Mouse (Mus musculus): ENCODE results near the gene Pqlc3. TPM values are rescaled to one million over a fixed set of nuclear protein-coding genes. Genes with fewer than 3 reads are reported as not detected.

The Pqlc3 gene
- polyA plus RNA-seq, 1 experiment from 2014 or later, result 24.7 TPM

DNA sequence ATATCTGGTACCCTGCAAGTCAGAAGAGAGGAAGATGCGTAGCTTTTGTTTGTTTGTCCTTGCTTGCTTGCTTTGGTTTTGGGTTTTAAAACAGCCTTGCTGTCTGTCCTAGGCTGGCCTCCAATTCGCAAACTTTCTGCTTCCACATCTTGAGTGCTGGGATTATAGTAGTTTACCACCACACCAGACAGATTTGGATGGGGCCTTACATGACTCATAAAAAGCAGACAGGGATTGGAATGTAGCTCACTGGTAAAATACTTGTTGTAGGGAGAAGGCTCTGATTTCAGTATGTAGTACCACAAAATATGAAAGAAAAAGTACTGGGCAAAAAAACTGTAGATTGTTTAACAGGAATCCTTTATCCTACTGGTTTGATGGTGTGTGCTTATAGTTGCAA lies 33.4 kb downstream of the Pqlc3 start:
- CTCF ChIA-PET, result interaction anchor here (1.6 to 1.8 kb wide), 2 partner anchors 15 to 138 kb away, joined by 3 to 5 read pairs; no protein-coding TSS in a partner anchor
- no peak for ATAC-seq
- no peaks in the 10 kb centered on the region for H3K27me3 ChIP-seq
- POLR2A ChIA-PET, result interaction anchor here (0.6 kb wide), 1 partner anchor 10 kb away, joined by 3 read pairs; no protein-coding TSS in a partner anchor
- DNase-seq (ENCODE audit: low read depth, low spot score), result no peak
- no peak for TF ChIP-seq CTCF (IDR thresholded peaks at IDR 0.05)
- in situ Hi-C loops (cut with MboI; ENCODE audit: low pct_unique_long_range_greater_than_20kb), result no loop called here

DNA sequence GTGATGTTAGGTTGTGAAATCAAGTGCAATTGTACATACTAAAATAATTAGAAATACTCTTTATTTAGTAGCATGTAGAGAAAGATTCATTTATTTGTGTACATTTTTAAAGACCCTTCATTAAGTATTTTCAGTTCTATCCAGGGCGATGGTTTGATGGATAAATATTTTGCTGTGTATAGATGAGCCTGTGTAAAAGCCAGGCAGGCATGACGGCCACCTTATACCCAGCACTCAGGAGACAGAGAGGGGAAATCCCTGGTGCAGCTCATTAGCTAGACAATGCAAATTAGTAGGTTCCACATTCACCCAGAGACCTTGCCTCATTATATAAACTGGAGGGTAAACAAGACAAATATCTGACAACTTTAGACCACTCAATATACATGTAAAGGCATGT lies 36.9 kb downstream of the Pqlc3 start:
- in situ Hi-C loops (cut with MboI; ENCODE audit: low pct_unique_long_range_greater_than_20kb), result no loop called here
- ATAC-seq (no peak), DNase-seq (ENCODE audit: low read depth, low spot score) (no peak)
- POLR2A ChIA-PET, result no interaction called here
- CTCF ChIA-PET, result no interaction called here
- TF ChIP-seq CTCF (IDR thresholded peaks at IDR 0.05), result no peak
- no peaks in the 10 kb centered on the region for H3K27me3 ChIP-seq

DNA sequence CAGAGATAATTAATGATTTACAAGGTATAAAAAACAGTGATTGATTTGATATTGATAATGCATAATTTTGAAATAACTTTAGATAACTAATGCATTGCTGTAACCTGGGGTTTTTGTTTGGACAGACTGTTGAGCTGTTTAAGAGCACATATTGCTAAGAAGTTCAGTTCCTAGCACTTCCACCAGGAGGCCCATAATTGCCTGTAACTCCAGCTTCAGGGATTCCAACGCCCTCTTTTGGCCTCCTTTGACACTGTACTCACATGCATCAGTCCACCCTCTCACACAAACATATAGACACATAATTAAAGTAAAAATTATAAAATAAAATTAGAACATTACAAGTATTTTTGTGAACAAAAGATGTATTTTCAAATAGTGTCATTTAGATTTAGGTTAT lies 41.4 kb downstream of the Pqlc3 start:
- POLR2A ChIA-PET, result no interaction called here
- DNase-seq (ENCODE audit: low read depth, low spot score) (no peak), ATAC-seq (no peak)
- peak; percentile 69 for TF ChIP-seq CTCF (IDR thresholded peaks at IDR 0.05)
- in situ Hi-C loops (cut with MboI; ENCODE audit: low pct_unique_long_range_greater_than_20kb), result no loop called here
- H3K27me3 ChIP-seq, result no peaks in the 10 kb centered on the region
- CTCF ChIA-PET, result interaction anchor here (0.9 to 1.8 kb wide), 5 partner anchors 11 to 129 kb away, joined by 3 to 5 read pairs (median 3); no protein-coding TSS in a partner anchor

DNA sequence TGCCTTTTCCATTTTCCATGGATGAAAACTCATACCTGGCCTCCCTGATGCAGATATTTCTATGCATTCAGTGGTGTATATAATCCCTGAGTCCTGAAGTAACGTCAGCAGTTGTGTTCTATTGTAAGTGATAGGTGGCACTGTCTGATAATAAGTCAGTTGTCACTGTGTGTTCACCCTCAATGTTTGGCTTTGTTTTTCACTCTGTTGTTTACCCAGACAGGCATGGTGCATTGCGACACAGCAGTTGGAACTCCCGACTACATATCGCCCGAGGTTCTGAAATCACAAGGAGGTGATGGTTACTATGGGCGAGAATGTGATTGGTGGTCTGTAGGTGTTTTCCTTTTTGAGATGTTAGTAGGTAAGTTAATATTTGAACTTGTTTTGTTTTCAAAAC lies 52.0 kb downstream of the Pqlc3 start:
- H3K27me3 ChIP-seq, result no peaks in the 10 kb centered on the region
- ATAC-seq, result no peak
- in situ Hi-C loops (cut with MboI; ENCODE audit: low pct_unique_long_range_greater_than_20kb), result no loop called here
- CTCF ChIA-PET, result interaction anchor here (1.0 to 2.5 kb wide), 4 partner anchors 10 to 43 kb away, joined by 3 to 10 read pairs (median 4); no protein-coding TSS in a partner anchor
- POLR2A ChIA-PET, result no interaction called here
- TF ChIP-seq CTCF (IDR thresholded peaks at IDR 0.05), result no peak
- DNase-seq (ENCODE audit: low read depth, low spot score), result no peak

DNA sequence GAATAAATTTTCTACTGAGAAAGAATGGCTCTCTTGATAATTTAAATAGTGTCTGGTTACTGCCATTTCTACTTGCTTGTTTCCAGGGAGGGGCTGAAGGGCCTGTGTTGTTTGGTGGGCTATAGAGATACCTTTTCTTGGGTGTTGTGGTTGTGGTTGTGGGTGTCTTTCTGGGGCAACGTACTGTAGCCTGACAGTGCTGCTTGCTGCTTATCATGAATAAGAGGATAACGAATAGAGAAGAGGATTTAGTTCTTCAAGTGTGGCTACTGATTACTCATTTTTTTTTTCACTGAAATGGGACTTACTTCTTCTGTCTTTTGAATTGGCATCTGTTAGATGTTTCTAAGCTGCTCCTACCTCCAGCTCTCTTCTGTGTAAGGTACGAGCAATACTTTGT lies 58.2 kb downstream of the Pqlc3 start:
- H3K27me3 ChIP-seq, result no peaks in the 10 kb centered on the region
- ChIA-PET CTCF (interaction anchor here (1.0 to 2.1 kb wide), 3 partner anchors 18 to 134 kb away, joined by 3 to 5 read pairs (median 4); no protein-coding TSS in a partner anchor), POLR2A (no interaction called here)
- no peak for DNase-seq (ENCODE audit: low read depth, low spot score)
- TF ChIP-seq CTCF (IDR thresholded peaks at IDR 0.05), result no peak
- ATAC-seq, result no peak
- in situ Hi-C loops (cut with MboI; ENCODE audit: low pct_unique_long_range_greater_than_20kb), result no loop called here

Other genes starting within 250 kb of the Pqlc3 start
- gene Greb1, start 199.5 kb downstream of the Pqlc3 start, polyA plus RNA-seq (2021), result 0.04 TPM
- gene E2f6, start 189.4 kb downstream of the Pqlc3 start, polyA plus RNA-seq (2021), result 35.3 TPM
- 72.1 TPM for gene Rock2, start 105.5 kb downstream of the Pqlc3 start, polyA plus RNA-seq (2021)
- not detected for gene 2410004P03Rik, start 11.3 kb upstream of the Pqlc3 start, polyA plus RNA-seq (2021)
- 0.23 TPM for gene Kcnf1, start 176.5 kb upstream of the Pqlc3 start, polyA plus RNA-seq (2021)

Measured in Patski (cell line).